Mouse (Mus musculus) intestine, embryonic 15.5 days (tissue): Measurements from ENCODE around the gene Kcnh3. TPM values are rescaled to one million over a fixed set of nuclear protein-coding genes. Genes with fewer than 3 reads are reported as not detected.
"Not testable (repeated sequence)": the region's sequence is repeated elsewhere in the genome, so short reads cannot be mapped to it uniquely, and the experiment has no call there.

Experiments used
- ATAC-seq: fragments of 200-750 bp; cut with Nextera tagmentation; 2 replicates; pipeline ENCODE4 v1.8.0; 2017; ENCODE audit warnings: moderate TSS enrichment, moderate library complexity
- H3K27ac ChIP-seq: fragments of 300-500 bp; sonication (generic); 2 replicates; pipeline ENCODE4 v1.5.1; 2015; ENCODE audit warnings: mild to moderate bottlenecking, inconsistent platforms
- H3K27me3 ChIP-seq: fragments of 300-500 bp; sonication (generic); replicated peaks from 2 replicates; pipeline ENCODE4 v1.6.1; 2015; ENCODE audit warnings: inconsistent platforms
- H3K36me3 ChIP-seq: fragments of 300-500 bp; sonication (generic); 2 replicates; pipeline ENCODE4 v1.6.1; 2015; ENCODE audit warnings: inconsistent platforms
- H3K4me1 ChIP-seq: fragments of 300-500 bp; sonication (generic); replicated peaks from 2 replicates; pipeline ENCODE4 v1.6.1; 2015; ENCODE audit warnings: inconsistent platforms
- H3K4me2 ChIP-seq: fragments of 300-500 bp; sonication (generic); replicated peaks from 2 replicates; pipeline ENCODE4 v1.6.1; 2015; ENCODE audit warnings: mild to moderate bottlenecking, inconsistent platforms
- H3K4me3 ChIP-seq: fragments of 300-500 bp; sonication (generic); replicated peaks from 2 replicates; pipeline ENCODE4 v1.5.1; 2015; ENCODE audit warnings: inconsistent platforms
- H3K9ac ChIP-seq: fragments of 300-500 bp; sonication (generic); 2 replicates; pipeline ENCODE4 v1.6.1; 2015; ENCODE audit warnings: inconsistent platforms
- H3K9me3 ChIP-seq: fragments of 300-500 bp; sonication (generic); 2 replicates; pipeline ENCODE4 v1.6.1; 2016; ENCODE audit warnings: inconsistent platforms
- WGBS: fragments of 180-500 bp; shearing (Covaris S2); methylation state at CpG from one replicate; pipeline ENCODE4 v1.1.7; 2015; 5-methylcytosine and 5-hydroxymethylcytosine counted together
- polyA plus RNA-seq: library from polyadenylated mRNA; unstranded; fragments of >200 nt; fragmentation: Nextera tagmentation; extraction: Ambion mirVana; gene quantifications from 2 replicates; pipeline ENCODE4 v1.2.1, GENCODE M21; 2015

The Kcnh3 gene
- polyA plus RNA-seq, 1 experiment from 2014 or later = 0.45 TPM

GRCm38 (mm10) chr15:99246736-99247135 lies 22.1 kb downstream of the Kcnh3 start:
- H3K4me1 ChIP-seq, H3K4me3 ChIP-seq, H3K9ac ChIP-seq, H3K27ac ChIP-seq, H3K4me2 ChIP-seq, H3K9me3 ChIP-seq, ATAC-seq, H3K27me3 ChIP-seq: not testable (repeated sequence)
- 75% methylated on average over 6 of the region's 6 CpGs for WGBS
- peaks cover 26% of the 10 kb centered on the region for H3K36me3 ChIP-seq

- ATAC-seq = no peak
- no peak overlapping the region for H3K4me2 ChIP-seq
- H3K4me3 ChIP-seq = no peak overlapping the region
- no peaks in the 10 kb centered on the region for H3K9me3 ChIP-seq
- H3K36me3 ChIP-seq = peaks cover 12% of the 10 kb centered on the region; the same call in 1 of the 2 replicates
- 0 out of 2 replicates have a peak, but pooled peaks cover 5% of the 10 kb centered on the region for H3K4me1 ChIP-seq
- no peaks in the 10 kb centered on the region for H3K27me3 ChIP-seq
- 78% methylated on average over 9 of the region's 9 CpGs for WGBS
- no peak overlapping the region for H3K27ac ChIP-seq
- no peak overlapping the region for H3K9ac ChIP-seq
Observed at GRCm38 (mm10) chr15:99248972-99249371, 24.3 kb downstream of the Kcnh3 start.

GRCm38 (mm10) chr15:99249938-99250337 lies 25.3 kb downstream of the Kcnh3 start:
- Histone ChIP-seq H3K27me3 (no peaks in the 10 kb centered on the region), H3K27ac (no peak overlapping the region), H3K4me3 (no peak overlapping the region), H3K36me3 (peaks cover 8% of the 10 kb centered on the region; the same call in 1 of the 2 replicates), H3K4me2 (no peak overlapping the region), H3K9me3 (no peaks in the 10 kb centered on the region), H3K4me1 (0 out of 2 replicates have a peak, but pooled peaks cover 13% of the 10 kb centered on the region), H3K9ac (no peak overlapping the region)
- no peak for ATAC-seq
- WGBS = 93% methylated on average over 11 of the region's 11 CpGs

- Histone ChIP-seq H3K9ac (peak overlapping the region; percentile 50), H3K27ac (0 out of 2 replicates have a peak overlapping the region, but pooled peaks have one; percentile 40), H3K4me2 (peak overlapping the region; percentile 78), H3K4me1 (0 out of 2 replicates have a peak, but pooled peaks cover 13% of the 10 kb centered on the region), H3K4me3 (peak overlapping the region; percentile 61)
- ATAC-seq = peak; percentile 21; the same call in 1 of the 2 replicates
- H3K36me3 ChIP-seq, H3K9me3 ChIP-seq, H3K27me3 ChIP-seq: not testable (repeated sequence)
- WGBS = under 1% methylated on average over 14 of the region's 15 CpGs
Observed at GRCm38 (mm10) chr15:99251111-99251510, 26.4 kb downstream of the Kcnh3 start.

GRCm38 (mm10) chr15:99251626-99252380 lies 27.1 kb downstream of the Kcnh3 start, which contains the start of gene Mcrs1:
Gene Mcrs1 (minus strand): TSS chr15:99251961.
- Histone ChIP-seq H3K9me3 (no peaks in the 10 kb centered on the region), H3K9ac (peak within 1 kb of the TSS; percentile 60), H3K4me3 (peak within 1 kb of the TSS; percentile 61), H3K4me1 (0 out of 2 replicates have a peak, but pooled peaks cover 13% of the 10 kb centered on the region), H3K27me3 (no peaks in the 10 kb centered on the region), H3K4me2 (peak within 1 kb of the TSS; percentile 78), H3K36me3 (no peaks in the 10 kb centered on the region), H3K27ac (peak within 1 kb of the TSS; percentile 96)
- ATAC-seq = peak; percentile 95
- WGBS = under 1% methylated on average over 52 of the region's 52 CpGs

DNA sequence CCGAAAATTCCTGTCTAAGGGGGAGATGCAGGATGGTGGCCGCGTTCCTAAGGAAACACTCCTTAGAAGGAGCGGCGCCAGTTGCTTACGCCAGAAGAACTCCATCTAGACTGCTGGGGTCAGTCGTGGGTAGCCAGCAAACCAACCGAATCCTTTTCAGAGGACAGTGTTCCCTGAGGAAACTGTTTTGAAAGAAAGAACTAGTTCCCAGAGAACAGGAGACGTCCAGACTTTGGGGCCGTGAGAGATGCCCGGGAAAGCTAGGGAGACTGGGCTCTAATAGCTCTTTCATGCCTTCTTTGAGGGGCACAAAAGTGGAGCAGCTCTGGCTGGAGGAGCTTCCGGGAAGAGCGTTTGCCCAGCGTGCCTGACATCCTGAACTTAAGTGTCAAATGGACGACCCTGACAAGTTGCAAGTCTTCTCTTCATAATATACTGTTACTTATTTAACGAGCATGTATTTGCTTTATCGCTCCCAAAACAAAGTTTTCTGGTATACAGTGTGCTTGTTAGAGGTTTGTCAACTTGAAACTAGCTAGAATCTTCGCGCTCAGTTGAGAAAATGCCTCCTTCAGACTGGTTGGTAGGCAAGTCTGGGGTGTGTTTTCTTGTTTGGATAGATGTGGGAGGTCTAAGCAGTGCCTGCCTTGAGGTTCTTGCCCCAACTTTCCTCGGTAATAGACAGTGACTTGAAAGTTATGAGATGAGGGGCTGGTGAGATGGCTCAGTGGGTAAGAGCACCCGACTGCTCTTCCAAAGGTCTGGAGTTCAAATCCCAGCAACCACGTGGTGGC lies 27.9 kb downstream of the Kcnh3 start:
- H3K9ac ChIP-seq = peak overlapping the region; percentile 60
- H3K36me3 ChIP-seq = no peaks in the 10 kb centered on the region
- H3K4me1 ChIP-seq = 0 out of 2 replicates have a peak, but pooled peaks cover 13% of the 10 kb centered on the region
- 3% methylated on average over 22 of the region's 22 CpGs for WGBS
- peak overlapping the region; percentile 61 for H3K4me3 ChIP-seq
- H3K27me3 ChIP-seq = no peaks in the 10 kb centered on the region
- ATAC-seq = peak; percentile 61
- no peaks in the 10 kb centered on the region for H3K9me3 ChIP-seq
- peak overlapping the region; percentile 78 for H3K4me2 ChIP-seq
- H3K27ac ChIP-seq = peak overlapping the region; percentile 96

GRCm38 (mm10) chr15:99253175-99253479 lies 28.5 kb downstream of the Kcnh3 start:
- not testable (repeated sequence) for H3K9ac ChIP-seq, H3K9me3 ChIP-seq, H3K4me3 ChIP-seq, ATAC-seq, H3K36me3 ChIP-seq, H3K27ac ChIP-seq, H3K27me3 ChIP-seq
- WGBS = 34% methylated on average over 2 of the region's 2 CpGs
- peak overlapping the region; percentile 78 for H3K4me2 ChIP-seq
- H3K4me1 ChIP-seq = 0 out of 2 replicates have a peak, but pooled peaks cover 13% of the 10 kb centered on the region

- H3K9ac ChIP-seq = no peak overlapping the region
- no peak overlapping the region for H3K27ac ChIP-seq
- WGBS = 90% methylated on average over 6 of the region's 6 CpGs
- no peak overlapping the region for H3K4me3 ChIP-seq
- H3K36me3 ChIP-seq = no peaks in the 10 kb centered on the region
- 0 out of 2 replicates have a peak, but pooled peaks cover 13% of the 10 kb centered on the region for H3K4me1 ChIP-seq
- H3K27me3 ChIP-seq = no peaks in the 10 kb centered on the region
- H3K4me2 ChIP-seq = no peak overlapping the region
- H3K9me3 ChIP-seq = no peaks in the 10 kb centered on the region
- ATAC-seq = no peak
Observed at GRCm38 (mm10) chr15:99253772-99254171, 29.1 kb downstream of the Kcnh3 start.

DNA sequence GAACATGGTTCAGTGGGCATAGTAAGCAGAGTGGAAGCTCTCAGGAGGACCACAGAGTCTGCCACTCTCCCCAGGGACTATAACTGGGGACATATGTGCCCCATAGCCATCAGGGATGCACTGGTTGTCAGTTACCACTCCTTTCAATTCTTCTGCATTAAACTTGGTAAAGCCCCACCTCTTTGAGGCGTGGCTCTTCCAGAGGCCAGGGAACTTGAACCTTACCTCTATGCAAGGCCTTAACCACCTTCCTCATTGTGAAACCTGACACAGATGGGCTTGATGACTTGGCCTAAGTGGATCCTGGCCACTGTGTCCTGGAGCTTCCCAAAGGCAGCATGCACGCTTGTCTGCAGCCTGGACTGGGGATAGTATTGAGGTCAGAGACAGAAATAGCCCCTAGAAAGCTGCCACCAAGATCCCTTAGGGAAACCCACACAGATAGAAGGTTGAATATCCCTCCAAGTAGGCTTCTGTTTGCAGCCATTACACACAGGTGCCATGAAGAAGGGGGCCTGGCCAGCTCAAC lies 29.9 kb downstream of the Kcnh3 start:
- WGBS = 68% methylated on average over 2 of the region's 2 CpGs

GRCm38 (mm10) chr15:99255241-99255749 lies 30.6 kb downstream of the Kcnh3 start:
- H3K36me3 ChIP-seq = no peaks in the 10 kb centered on the region
- H3K4me1 ChIP-seq = 0 out of 2 replicates have a peak, but pooled peaks cover 13% of the 10 kb centered on the region
- H3K9me3 ChIP-seq = no peaks in the 10 kb centered on the region
- H3K9ac ChIP-seq = no peak overlapping the region
- H3K4me2 ChIP-seq = no peak overlapping the region
- ATAC-seq = no peak
- no peak overlapping the region for H3K4me3 ChIP-seq
- WGBS = 85% methylated on average over 6 of the region's 6 CpGs
- H3K27ac ChIP-seq = no peak overlapping the region
- no peaks in the 10 kb centered on the region for H3K27me3 ChIP-seq

More for the DNA sequence above, 29.9 kb downstream of the Kcnh3 start:
- H3K36me3 ChIP-seq = no peaks in the 10 kb centered on the region
- peak overlapping the region; percentile 55; the same call in 1 of the 2 replicates for H3K27ac ChIP-seq
- no peak overlapping the region for H3K9ac ChIP-seq
- H3K4me3 ChIP-seq = no peak overlapping the region
- no peak overlapping the region for H3K4me2 ChIP-seq
- H3K9me3 ChIP-seq = no peaks in the 10 kb centered on the region
- H3K27me3 ChIP-seq = no peaks in the 10 kb centered on the region
- no peak for ATAC-seq
- H3K4me1 ChIP-seq = 0 out of 2 replicates have a peak, but pooled peaks cover 13% of the 10 kb centered on the region

DNA sequence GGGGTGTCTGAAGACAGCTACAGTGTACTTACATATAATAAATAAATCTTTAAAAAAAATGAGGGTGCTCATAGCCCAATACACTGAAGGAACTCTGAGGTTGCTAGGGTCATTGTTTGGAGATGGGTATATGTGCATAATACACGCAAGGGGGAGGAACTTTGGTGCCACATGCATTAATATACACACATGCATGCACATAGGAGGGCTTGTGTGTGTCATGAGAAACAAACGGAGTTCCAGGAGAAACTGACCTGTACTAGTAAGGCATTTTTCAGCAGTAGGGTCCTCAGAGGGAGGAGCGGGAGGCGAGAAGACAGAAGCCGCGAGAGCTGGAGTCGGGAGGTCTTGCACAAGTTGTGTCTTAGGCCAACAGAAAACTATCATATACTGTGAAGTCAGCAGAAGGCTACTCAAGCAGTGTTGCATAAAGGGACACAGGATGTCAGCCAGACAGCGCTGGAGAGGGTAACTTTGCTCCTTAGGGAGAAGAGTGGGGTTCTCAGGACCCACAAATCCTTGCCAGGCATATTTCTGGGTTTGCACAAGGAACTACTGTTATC lies 34.6 kb downstream of the Kcnh3 start:
- peak overlapping the region; percentile 58 for H3K27ac ChIP-seq
- 47% methylated on average over 8 of the region's 8 CpGs for WGBS
- 0 out of 2 replicates have a peak, but pooled peaks cover 10% of the 10 kb centered on the region for H3K4me1 ChIP-seq
- H3K4me2 ChIP-seq = peak overlapping the region; percentile 56
- no peak overlapping the region for H3K9ac ChIP-seq
- H3K36me3 ChIP-seq = no peaks in the 10 kb centered on the region
- 0 out of 2 replicates have a peak overlapping the region, but pooled peaks have one; percentile 10 for H3K4me3 ChIP-seq
- no peaks in the 10 kb centered on the region for H3K9me3 ChIP-seq
- peak; percentile 59 for ATAC-seq
- H3K27me3 ChIP-seq = no peaks in the 10 kb centered on the region
